Mouse (Mus musculus): ENCODE data around the gene Yeats2. TPM values are rescaled to one million over a fixed set of nuclear protein-coding genes. Genes with fewer than 3 reads are reported as not detected.

Gene Yeats2
- polyA plus RNA-seq, 1 experiment from 2014 or later: 14.7 TPM

Other genes with a start within 250 kb of the Yeats2 start
- 20.0 and 31.0 TPM in 2 replicates for gene Klhl6, start 158.0 kb upstream of the Yeats2 start, polyA plus RNA-seq (2015; fragmentation: Nextera tagmentation; extraction: Ambion mirVana)
- gene Klhl24, start 43.5 kb upstream of the Yeats2 start, polyA plus RNA-seq (2015; fragmentation: Nextera tagmentation; extraction: Ambion mirVana): 42.3 and 45.3 TPM in 2 replicates
- gene Map6d1, start 100.3 kb downstream of the Yeats2 start, polyA plus RNA-seq (2015; fragmentation: Nextera tagmentation; extraction: Ambion mirVana): 0.32 and 0.41 TPM in 2 replicates
- gene Parl, start 161.3 kb downstream of the Yeats2 start, polyA plus RNA-seq (2015; fragmentation: Nextera tagmentation; extraction: Ambion mirVana): 80.4 and 83.5 TPM in 2 replicates
- gene Cyp2ab1, start 184.3 kb downstream of the Yeats2 start, polyA plus RNA-seq (2015; fragmentation: Nextera tagmentation; extraction: Ambion mirVana): not detected in 2 replicates

Data from heart, embryonic 16.5 days (tissue).